Mouse (Mus musculus) T-helper 17 cell (primary cell): ENCODE data around the gene Sppl2c.

Source experiments
- in situ Hi-C, 2 experiments: fragments of 300-600 bp; cut with MboI, MseI; formaldehyde crosslinking; loops; 1 replicate in 1 of 2; 2 replicates in 1 of 2; pipeline ENCODE4 v1.15.1; 2025; ENCODE audit warnings: high pct_unique_total_duplicates in 2 of 2

The Sppl2c gene

DNA sequence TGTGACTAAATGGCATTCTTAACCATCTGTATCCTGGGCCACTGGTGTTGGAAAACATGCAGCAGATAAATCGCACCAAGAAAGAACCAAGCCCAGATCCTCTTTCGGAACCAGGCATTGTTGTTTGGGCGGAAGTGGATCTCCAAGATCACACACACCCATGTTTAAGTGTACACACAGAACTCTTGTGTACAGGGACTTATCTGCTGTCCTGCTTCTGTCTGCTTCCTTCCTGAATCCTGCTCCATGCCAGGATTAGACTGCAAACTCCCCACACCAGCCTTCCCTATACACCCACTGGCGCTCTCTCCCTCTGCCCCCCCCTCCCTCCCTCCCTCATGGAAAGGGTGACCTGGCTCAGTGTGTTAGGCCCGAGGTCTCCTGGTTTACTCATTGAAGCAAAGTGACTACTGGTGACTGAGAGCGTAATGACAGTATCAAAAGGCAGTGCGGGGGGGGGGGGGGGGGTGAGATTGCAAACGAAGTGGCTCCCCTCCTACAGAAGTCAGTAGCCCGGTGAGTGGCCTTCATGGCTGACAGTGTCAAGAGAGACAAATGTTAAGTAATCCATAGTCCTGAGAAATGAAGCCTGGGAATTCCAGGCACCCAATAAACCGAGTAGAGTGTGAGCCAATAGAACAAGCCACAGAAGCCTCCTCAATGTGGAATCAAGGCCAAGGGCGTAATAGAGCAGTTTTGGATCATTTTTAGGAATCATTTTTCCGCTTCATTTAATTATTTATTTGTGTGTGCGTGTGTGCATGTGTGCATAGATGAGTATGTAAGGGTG is 52.0 kb downstream of the Sppl2c start:
- in situ Hi-C loops: no loop called here
